Mouse (Mus musculus) lung, postnatal 0 days (tissue): ENCODE measurements around the gene Arpc2.

Experiments
- CTCF ChIP-seq: IDR thresholded peaks from 2 replicates; pipeline ENCODE4 v1.5.1; 2016; ENCODE audit warnings: antibody characterized with exemption, mild to moderate bottlenecking
- EP300 ChIP-seq: IDR thresholded peaks from 2 replicates; pipeline ENCODE4 v1.6.1; 2016; ENCODE audit warnings: antibody characterized with exemption, mild to moderate bottlenecking, control low read depth

GRCm38 (mm10) chr1:74298157-74298750, 62.4 kb downstream of the Arpc2 start:
- TF ChIP-seq EP300, result no peak
- no peak for TF ChIP-seq CTCF
